Mouse (Mus musculus) liver, embryonic 14.5 days (tissue): ENCODE data around the gene Lamb1. TPM values are rescaled to one million over a fixed set of nuclear protein-coding genes. Genes with fewer than 3 reads are reported as not detected.

Experiments
- ATAC-seq: fragments of 200-750 bp; cut with Nextera tagmentation; 2 replicates; pipeline ENCODE4 v1.8.0; 2017; ENCODE audit warnings: moderate number of reproducible peaks, mild to moderate bottlenecking, moderate library complexity; ENCODE audit not compliant: insufficient read depth
- DNase-seq, 3 experiments: peaks; one replicate each; pipeline ENCODE4 v3.0.0-alpha.2; 2012 to 2013; ENCODE audit warnings: low read depth in 3 of 3, low spot score in 3 of 3
- H3K27ac ChIP-seq: fragments of 300-500 bp; sonication (generic); 2 replicates; pipeline ENCODE4 v1.5.1; 2014; ENCODE audit warnings: moderate library complexity, mild to moderate bottlenecking, control low read depth, inconsistent platforms
- H3K27me3 ChIP-seq: fragments of 300-500 bp; sonication (generic); 2 replicates; pipeline ENCODE4 v1.6.1; 2014; ENCODE audit warnings: mild to moderate bottlenecking, low read length, moderate library complexity; ENCODE audit not compliant: control insufficient read depth, insufficient read depth
- H3K36me3 ChIP-seq: fragments of 300-500 bp; sonication (generic); replicated peaks from 2 replicates; pipeline ENCODE4 v1.6.1; 2014; ENCODE audit warnings: low read depth; ENCODE audit not compliant: control insufficient read depth, insufficient read depth
- H3K4me1 ChIP-seq, 2 experiments: fragments of 200-500 bp in 1 of 2; fragments of 300-500 bp in 1 of 2; sonication (generic) in 1 of 2; replicated peaks; 2 replicates each; pipeline ENCODE4 v1.6.1; 2012 to 2014; ENCODE audit warnings: antibody characterized with exemption in 1 of 2, inconsistent platforms in 1 of 2, low read length in 1 of 2; ENCODE audit not compliant: control insufficient read depth in 2 of 2, insufficient read depth in 2 of 2
- H3K4me2 ChIP-seq: fragments of 300-500 bp; sonication (generic); 2 replicates; pipeline ENCODE4 v1.6.1; 2014; ENCODE audit warnings: low read depth, mild to moderate bottlenecking, control low read depth, moderate library complexity
- H3K4me3 ChIP-seq, 2 experiments: fragments of 200-500 bp in 1 of 2; fragments of 300-500 bp in 1 of 2; sonication (generic) in 1 of 2; 2 replicates each; pipeline ENCODE4 v1.5.1; 2012 to 2014; ENCODE audit warnings: low read depth in 2 of 2, low read length in 2 of 2, mild to moderate bottlenecking in 2 of 2, control low read depth in 1 of 2, inconsistent platforms in 1 of 2, moderate library complexity in 1 of 2; ENCODE audit not compliant: insufficient read depth in 1 of 2
- H3K9ac ChIP-seq: fragments of 300-500 bp; sonication (generic); replicated peaks from 2 replicates; pipeline ENCODE4 v1.6.1; 2014; ENCODE audit warnings: mild to moderate bottlenecking, control low read depth, moderate library complexity
- H3K9me3 ChIP-seq: fragments of 300-500 bp; sonication (generic); 2 replicates; pipeline ENCODE4 v1.6.1; 2016; ENCODE audit warnings: low read length, mixed read lengths; ENCODE audit not compliant: control insufficient read depth
- CTCF ChIP-seq: IDR thresholded peaks from 2 replicates; pipeline ENCODE4 v1.5.1; 2016; ENCODE audit warnings: antibody characterized with exemption, low read depth, control low read depth
- EP300 ChIP-seq: IDR thresholded peaks from 2 replicates; pipeline ENCODE4 v1.6.1; 2016; ENCODE audit warnings: antibody characterized with exemption, low read depth
- WGBS: fragments of 180-500 bp; shearing (Covaris S2); extraction: QIAGEN DNeasy Blood & Tissue Kit; methylation state at CpG from one replicate; pipeline ENCODE4 v1.1.7; 2014; ENCODE audit not compliant: insufficient replicate concordance; 5-methylcytosine and 5-hydroxymethylcytosine counted together
- polyA plus RNA-seq, 2 experiments: library from polyadenylated mRNA; depleted of rRNA in 1 of 2; stranded (reverse) in 1 of 2; unstranded in 1 of 2; fragments of >200 nt; fragmentation: Nextera tagmentation in 1 of 2; extraction: Ambion mirVana in 1 of 2; gene quantifications; 2 replicates each; pipeline versions ENCODE4 v1.2.1 to v1.2.3; 2012 to 2014

Lamb1 gene
- polyA plus RNA-seq (2012; rRNA removed) = 1.7 and 2.6 TPM in 2 replicates
- 1.9 and 2.3 TPM in 2 replicates for polyA plus RNA-seq (2014; fragmentation: Nextera tagmentation; extraction: Ambion mirVana)

- H3K4me3 ChIP-seq = peak within 1 kb of the TSS; percentile 20 to 42
- no peak for ATAC-seq
- H3K9ac ChIP-seq = no peak within 1 kb of the TSS
- DNase-seq = no peak
- H3K9me3 ChIP-seq = no peaks in the 10 kb centered on the region
- H3K27ac ChIP-seq = no peak within 1 kb of the TSS
- TF ChIP-seq CTCF (no peak), EP300 (no peak)
- H3K4me1 ChIP-seq = no peaks in the 10 kb centered on the region
- peaks cover 28% of the 10 kb centered on the region for H3K27me3 ChIP-seq
- no peaks in the 10 kb centered on the region for H3K36me3 ChIP-seq
- WGBS = 2% methylated on average over 38 of the region's 39 CpGs
- peak within 1 kb of the TSS; percentile 47 for H3K4me2 ChIP-seq
Measured at GRCm38 (mm10) chr12:31265005-31265721, at the start of gene Lamb1. Lamb1 (plus strand) TSS chr12:31265234.

- H3K4me3 ChIP-seq = no peak overlapping the region
- no peaks in the 10 kb centered on the region for H3K9me3 ChIP-seq
- no peaks in the 10 kb centered on the region for H3K36me3 ChIP-seq
- H3K27me3 ChIP-seq = no peaks in the 10 kb centered on the region; the same call in 1 of the 2 replicates
- ATAC-seq (no peak), DNase-seq (no peak)
- H3K4me1 ChIP-seq = no peaks in the 10 kb centered on the region
- H3K27ac ChIP-seq = no peak overlapping the region
- no peak overlapping the region for H3K4me2 ChIP-seq
- TF ChIP-seq CTCF (no peak), EP300 (no peak)
- no peak overlapping the region for H3K9ac ChIP-seq
- 69% methylated on average over 5 of the region's 5 CpGs for WGBS
Measured at GRCm38 (mm10) chr12:31217232-31217631, 47.8 kb upstream of the Lamb1 start.

- no peaks in the 10 kb centered on the region for H3K4me1 ChIP-seq
- 37% methylated on average over 3 of the region's 3 CpGs for WGBS
- ATAC-seq = no peak
Measured at GRCm38 (mm10) chr12:31218774-31219173, 46.3 kb upstream of the Lamb1 start.

GRCm38 (mm10) chr12:31221522-31221921 is 43.5 kb upstream of the Lamb1 start:
- no peak overlapping the region for H3K9ac ChIP-seq
- no peaks in the 10 kb centered on the region; the same call in 1 of the 2 replicates for H3K27me3 ChIP-seq
- H3K36me3 ChIP-seq = no peaks in the 10 kb centered on the region
- ATAC-seq (no peak), DNase-seq (no peak)
- no peak overlapping the region for H3K4me3 ChIP-seq
- no peak overlapping the region for H3K27ac ChIP-seq
- no peak overlapping the region for H3K4me2 ChIP-seq
- WGBS = 62% methylated on average over 6 of the region's 6 CpGs
- H3K9me3 ChIP-seq = no peaks in the 10 kb centered on the region
- no peak for TF ChIP-seq EP300
- TF ChIP-seq CTCF = no peak
- no peaks in the 10 kb centered on the region for H3K4me1 ChIP-seq

More at GRCm38 (mm10) chr12:31218774-31219173, 46.3 kb upstream of the Lamb1 start:
- TF ChIP-seq CTCF (no peak), EP300 (no peak)
- no peaks in the 10 kb centered on the region for H3K36me3 ChIP-seq
- DNase-seq = no peak
- no peak overlapping the region for H3K4me3 ChIP-seq
- H3K27me3 ChIP-seq = no peaks in the 10 kb centered on the region; the same call in 1 of the 2 replicates
- no peaks in the 10 kb centered on the region for H3K9me3 ChIP-seq
- no peak overlapping the region for H3K27ac ChIP-seq
- H3K4me2 ChIP-seq = no peak overlapping the region
- no peak overlapping the region for H3K9ac ChIP-seq

GRCm38 (mm10) chr12:31222282-31222681 is 42.8 kb upstream of the Lamb1 start:
- TF ChIP-seq CTCF (no peak), EP300 (no peak)
- H3K9me3 ChIP-seq = no peaks in the 10 kb centered on the region
- H3K4me1 ChIP-seq = no peaks in the 10 kb centered on the region
- no peak for ATAC-seq
- H3K4me3 ChIP-seq = no peak overlapping the region
- WGBS = 37% methylated on average over 2 of the region's 2 CpGs
- no peak overlapping the region for H3K27ac ChIP-seq
- no peak for DNase-seq
- no peak overlapping the region for H3K4me2 ChIP-seq
- H3K36me3 ChIP-seq = no peaks in the 10 kb centered on the region
- H3K27me3 ChIP-seq = no peaks in the 10 kb centered on the region; the same call in 1 of the 2 replicates
- no peak overlapping the region for H3K9ac ChIP-seq
